Mouse (Mus musculus): Measurements from ENCODE around the gene 1700092M07Rik.

DNA sequence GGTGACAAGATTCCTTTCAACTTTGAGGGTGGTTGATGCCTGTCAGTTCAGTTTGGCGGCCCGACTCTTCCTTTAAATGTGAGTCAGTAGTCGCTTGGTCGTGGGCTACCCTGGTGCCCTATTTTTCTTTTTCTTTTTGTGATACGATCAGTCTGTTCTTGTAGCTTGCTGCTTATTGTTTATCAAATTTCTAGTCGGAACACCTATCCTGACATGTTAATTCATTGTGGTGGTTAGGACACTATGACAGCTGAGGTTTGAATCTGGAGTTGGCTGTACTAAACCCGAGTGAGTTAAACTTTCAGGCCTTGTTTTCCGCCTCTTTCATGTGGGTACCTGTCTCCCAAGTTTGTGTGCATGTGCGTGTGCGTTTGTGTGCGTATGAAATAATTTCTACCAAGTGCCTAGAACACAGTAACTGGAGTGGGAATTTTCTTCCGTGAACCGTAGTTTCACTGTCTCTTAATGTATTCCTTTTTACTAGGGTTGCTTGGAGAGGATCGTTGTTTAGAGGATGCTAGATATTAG is 17.0 kb downstream of the 1700092M07Rik start:
- TF ChIP-seq CTCF (IDR thresholded peaks at IDR 0.05; ENCODE audit: low read depth, low read length) (no peak), EP300 (IDR thresholded peaks at IDR 0.05; ENCODE audit: insufficient read depth, low read depth, low read length) (no peak)
